Mouse (Mus musculus) forebrain, embryonic 15.5 days (tissue): Measurements from ENCODE around the gene Hoxc10. TPM values are rescaled to one million over a fixed set of nuclear protein-coding genes. Genes with fewer than 3 reads are reported as not detected.

Experiments used
- ATAC-seq: fragments of 200-750 bp; cut with Nextera tagmentation; replicated peaks from 2 replicates; pipeline ENCODE4 v1.8.0; 2017; ENCODE audit warnings: mild to moderate bottlenecking, moderate TSS enrichment, moderate library complexity
- H3K27ac ChIP-seq: fragments of 300-500 bp; sonication (generic); replicated peaks from 2 replicates; pipeline ENCODE4 v1.5.1; 2015; ENCODE audit warnings: mild to moderate bottlenecking, inconsistent platforms
- H3K27me3 ChIP-seq: fragments of 300-500 bp; sonication (generic); 2 replicates; pipeline ENCODE4 v1.6.1; 2015; ENCODE audit warnings: inconsistent platforms
- H3K36me3 ChIP-seq: fragments of 300-500 bp; sonication (generic); 2 replicates; pipeline ENCODE4 v1.6.1; 2015; ENCODE audit warnings: mild to moderate bottlenecking, inconsistent platforms
- H3K4me1 ChIP-seq: fragments of 300-500 bp; sonication (generic); 2 replicates; pipeline ENCODE4 v1.6.1; 2015; ENCODE audit warnings: inconsistent platforms
- H3K4me2 ChIP-seq: fragments of 300-500 bp; sonication (generic); replicated peaks from 2 replicates; pipeline ENCODE4 v1.6.1; 2015; ENCODE audit warnings: mild to moderate bottlenecking, inconsistent platforms
- H3K4me3 ChIP-seq: fragments of 300-500 bp; sonication (generic); 2 replicates; pipeline ENCODE4 v1.5.1; 2015; ENCODE audit warnings: mild to moderate bottlenecking, inconsistent platforms
- H3K9ac ChIP-seq: fragments of 300-500 bp; sonication (generic); replicated peaks from 2 replicates; pipeline ENCODE4 v1.6.1; 2015; ENCODE audit warnings: mild to moderate bottlenecking, inconsistent platforms
- H3K9me3 ChIP-seq: fragments of 300-500 bp; sonication (generic); 2 replicates; pipeline ENCODE4 v1.6.1; 2016; ENCODE audit warnings: inconsistent platforms
- WGBS: fragments of 180-500 bp; shearing (Covaris S2); methylation state at CpG from one replicate; pipeline ENCODE4 v1.1.7; 2015; ENCODE audit warnings: mixed read lengths; 5-methylcytosine and 5-hydroxymethylcytosine counted together
- polyA plus RNA-seq: library from polyadenylated mRNA; unstranded; fragments of >200 nt; fragmentation: Nextera tagmentation; extraction: Ambion mirVana; gene quantifications from 2 replicates; pipeline ENCODE4 v1.2.1, GENCODE M21; 2015

The Hoxc10 gene
- polyA plus RNA-seq, 1 experiment from 2014 or later = not detected

DNA sequence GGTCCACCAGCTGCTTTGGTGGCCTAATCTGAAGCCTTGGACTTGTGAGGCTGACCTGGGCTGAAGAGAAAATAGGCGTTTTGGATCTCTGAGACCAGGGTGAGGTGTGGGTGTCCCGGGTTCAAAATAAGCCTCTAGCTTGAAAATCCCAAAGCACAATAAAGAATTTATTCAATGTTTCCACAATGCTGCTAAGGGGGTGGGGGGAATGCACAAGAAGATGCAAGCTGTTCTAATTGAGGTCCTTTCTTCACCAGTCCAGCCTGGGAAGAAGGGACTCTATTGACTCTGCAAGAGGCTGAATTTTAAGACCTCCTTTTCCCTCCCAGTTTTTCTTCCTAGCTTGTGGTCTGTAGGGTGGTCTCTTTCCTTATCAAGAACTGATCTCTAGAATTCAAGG, 15.7 kb upstream of the Hoxc10 start:
- Histone ChIP-seq H3K9ac (no peak overlapping the region), H3K36me3 (no peaks in the 10 kb centered on the region), H3K27ac (no peak overlapping the region), H3K4me2 (no peak overlapping the region), H3K9me3 (no peaks in the 10 kb centered on the region), H3K4me1 (no peaks in the 10 kb centered on the region), H3K4me3 (no peak overlapping the region), H3K27me3 (peaks cover 96% of the 10 kb centered on the region)
- ATAC-seq = no peak
- 7% methylated on average over 2 of the region's 2 CpGs for WGBS

DNA sequence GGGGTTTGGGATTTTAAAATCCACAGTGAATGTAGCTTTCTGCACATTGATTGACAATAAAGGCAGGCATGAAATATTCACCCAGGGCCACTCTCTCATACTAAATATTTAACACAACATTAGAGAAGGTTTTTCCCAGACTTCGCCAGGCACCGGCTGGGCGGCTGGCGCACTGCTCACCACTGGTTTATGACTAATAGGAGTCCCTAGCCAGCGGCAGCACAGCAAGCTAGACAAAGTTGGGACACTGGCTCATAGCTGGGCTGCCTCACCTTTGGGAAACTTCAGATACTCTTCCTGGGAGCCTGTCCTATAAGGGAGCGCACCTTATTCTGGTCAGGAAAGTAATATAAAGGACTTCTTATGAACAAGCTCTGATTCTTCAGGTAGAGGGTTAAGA, 13.0 kb upstream of the Hoxc10 start:
- no peak overlapping the region for H3K4me3 ChIP-seq

DNA sequence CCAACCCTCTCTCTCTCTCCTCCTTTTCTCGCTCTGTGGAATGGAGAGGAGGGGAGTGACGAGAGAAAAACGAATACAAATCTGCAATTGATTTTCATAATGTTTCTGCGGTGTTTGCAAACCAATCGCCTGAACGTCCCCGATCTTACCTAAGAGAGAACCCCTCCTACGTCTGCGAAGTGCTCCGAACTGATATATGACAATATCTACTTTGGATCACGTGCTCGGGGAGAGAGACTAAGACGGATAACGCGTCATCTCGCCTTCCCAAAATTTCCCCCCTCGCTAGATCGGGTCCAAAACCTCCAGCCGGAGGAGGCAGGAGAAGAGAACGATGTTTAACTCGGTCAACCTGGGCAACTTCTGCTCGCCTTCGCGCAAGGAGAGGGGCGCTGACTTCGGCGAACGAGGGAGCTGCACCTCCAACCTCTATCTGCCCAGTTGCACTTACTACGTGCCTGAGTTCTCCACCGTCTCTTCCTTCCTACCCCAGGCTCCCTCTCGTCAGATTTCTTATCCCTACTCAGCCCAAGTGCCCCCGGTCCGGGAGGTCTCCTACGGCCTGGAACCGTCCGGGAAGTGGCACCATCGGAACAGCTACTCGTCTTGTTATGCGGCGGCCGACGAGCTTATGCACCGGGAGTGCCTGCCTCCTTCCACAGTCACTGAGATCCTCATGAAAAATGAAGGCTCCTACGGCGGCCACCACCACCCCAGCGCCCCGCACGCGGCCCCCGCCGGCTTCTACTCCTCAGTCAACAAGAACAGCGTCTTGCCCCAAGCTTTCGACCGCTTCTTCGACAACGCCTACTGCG, 12.2 kb upstream of the Hoxc10 start, which contains the start of gene Hoxc11:
Gene Hoxc11, plus strand, starts transcription at position 236 of the 815 bp plus-strand sequence.
- Histone ChIP-seq H3K27ac (no peak within 1 kb of the TSS), H3K36me3 (no peaks in the 10 kb centered on the region), H3K9me3 (no peaks in the 10 kb centered on the region), H3K4me2 (no peak within 1 kb of the TSS), H3K4me1 (no peaks in the 10 kb centered on the region), H3K4me3 (no peak within 1 kb of the TSS), H3K9ac (no peak within 1 kb of the TSS), H3K27me3 (peaks cover 93% of the 10 kb centered on the region)
- no peak for ATAC-seq
- under 1% methylated on average over 57 of the region's 57 CpGs for WGBS

More for the DNA sequence above, 13.0 kb upstream of the Hoxc10 start:
- no peaks in the 10 kb centered on the region for H3K36me3 ChIP-seq
- H3K27me3 ChIP-seq = peaks cover 95% of the 10 kb centered on the region
- WGBS = 7% methylated on average over 6 of the region's 6 CpGs
- no peak overlapping the region for H3K9ac ChIP-seq
- H3K9me3 ChIP-seq = no peaks in the 10 kb centered on the region
- no peak for ATAC-seq
- H3K4me2 ChIP-seq = no peak overlapping the region
- no peak overlapping the region for H3K27ac ChIP-seq
- H3K4me1 ChIP-seq = no peaks in the 10 kb centered on the region

DNA sequence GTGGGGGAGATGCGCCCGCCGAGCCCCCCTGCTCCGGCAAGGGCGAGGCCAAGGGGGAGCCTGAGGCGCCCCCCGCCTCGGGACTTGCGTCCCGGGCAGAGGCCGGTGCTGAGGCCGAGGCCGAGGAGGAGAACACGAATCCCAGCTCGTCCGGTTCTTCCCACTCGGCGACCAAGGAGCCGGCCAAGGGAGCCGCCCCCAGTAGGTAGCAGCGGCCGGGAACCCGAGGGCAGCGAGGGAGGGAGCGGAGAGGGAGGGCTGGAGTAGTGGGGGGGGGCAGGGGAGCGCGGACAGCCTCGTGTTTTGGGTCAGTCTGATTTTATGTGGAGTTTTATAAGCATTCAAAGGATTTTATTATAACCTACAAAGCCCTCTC, 11.6 kb upstream of the Hoxc10 start:
- Histone ChIP-seq H3K9ac (no peak overlapping the region), H3K27ac (no peak overlapping the region), H3K27me3 (peaks cover 93% of the 10 kb centered on the region), H3K9me3 (no peaks in the 10 kb centered on the region), H3K4me2 (no peak overlapping the region), H3K36me3 (no peaks in the 10 kb centered on the region), H3K4me1 (no peaks in the 10 kb centered on the region), H3K4me3 (no peak overlapping the region)
- under 1% methylated on average over 28 of the region's 28 CpGs for WGBS
- no peak for ATAC-seq

DNA sequence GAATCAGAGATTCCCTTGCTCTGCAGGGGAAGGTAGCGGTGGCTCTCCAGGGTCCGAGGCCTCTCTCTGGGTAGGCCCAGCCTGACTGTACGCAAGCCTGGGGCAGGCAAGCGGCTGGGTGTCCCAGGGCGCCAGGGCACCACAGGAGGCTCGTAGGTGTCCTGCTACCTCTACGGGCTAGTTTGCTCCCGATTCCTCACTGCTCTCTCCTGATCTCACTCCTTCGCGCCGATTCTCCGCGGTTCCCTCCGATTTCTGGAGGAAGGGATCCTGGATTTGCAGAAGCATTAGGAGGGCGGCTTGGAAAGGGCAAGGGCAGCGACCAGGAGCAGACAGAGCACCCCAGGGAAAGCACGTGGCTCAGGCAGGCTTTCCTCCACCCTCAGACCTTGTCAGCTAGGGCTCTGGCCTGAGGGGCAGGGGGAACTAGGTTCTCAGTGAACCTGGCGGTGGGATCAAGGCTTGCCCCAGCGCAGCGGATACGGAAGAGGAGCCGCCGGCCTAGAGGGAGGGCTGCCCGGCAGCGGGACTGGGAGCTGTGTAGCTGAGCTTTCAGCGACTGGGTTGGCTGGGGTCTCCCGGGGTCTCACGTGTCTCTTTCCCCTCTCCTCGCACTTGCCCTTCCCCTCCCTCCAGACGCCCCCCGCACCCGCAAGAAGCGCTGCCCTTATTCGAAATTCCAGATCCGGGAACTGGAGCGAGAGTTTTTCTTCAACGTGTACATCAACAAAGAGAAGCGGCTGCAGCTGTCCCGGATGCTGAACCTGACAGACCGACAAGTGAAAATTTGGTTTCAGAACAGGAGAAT, 10.6 kb upstream of the Hoxc10 start:
- H3K4me2 ChIP-seq = no peak overlapping the region
- no peak overlapping the region for H3K4me3 ChIP-seq

DNA sequence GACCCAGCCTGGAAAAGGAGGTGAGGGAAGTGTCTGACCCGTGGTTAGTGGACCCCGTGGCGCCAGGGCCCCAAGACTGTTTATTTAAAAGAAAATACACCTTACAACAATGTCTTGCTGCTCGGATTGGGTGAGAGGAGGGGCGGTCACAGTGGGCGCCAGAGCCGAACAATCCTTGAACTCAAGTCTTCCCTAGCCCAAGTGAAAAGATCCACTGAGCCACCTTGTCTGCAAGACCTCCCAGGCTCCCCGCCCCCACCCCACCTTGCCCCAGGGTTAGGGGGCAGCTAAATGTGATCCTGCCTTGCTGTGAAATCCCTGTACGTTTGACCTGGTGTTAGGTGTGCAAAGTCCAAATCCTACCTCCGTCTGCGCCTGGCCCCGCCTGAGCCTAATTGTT, 9.7 kb upstream of the Hoxc10 start:
- Histone ChIP-seq H3K4me1 (no peaks in the 10 kb centered on the region), H3K4me3 (no peak overlapping the region), H3K36me3 (no peaks in the 10 kb centered on the region), H3K27ac (no peak overlapping the region), H3K27me3 (peaks cover 94% of the 10 kb centered on the region), H3K9ac (no peak overlapping the region), H3K4me2 (no peak overlapping the region), H3K9me3 (no peaks in the 10 kb centered on the region)
- no peak for ATAC-seq
- WGBS = under 1% methylated on average over 12 of the region's 12 CpGs

More for the DNA sequence above, 10.6 kb upstream of the Hoxc10 start:
- no peaks in the 10 kb centered on the region for H3K4me1 ChIP-seq
- WGBS = under 1% methylated on average over 40 of the region's 40 CpGs
- no peak overlapping the region for H3K27ac ChIP-seq
- no peak overlapping the region for H3K9ac ChIP-seq
- H3K27me3 ChIP-seq = peaks cover 95% of the 10 kb centered on the region
- no peaks in the 10 kb centered on the region for H3K36me3 ChIP-seq
- ATAC-seq = no peak
- H3K9me3 ChIP-seq = no peaks in the 10 kb centered on the region

DNA sequence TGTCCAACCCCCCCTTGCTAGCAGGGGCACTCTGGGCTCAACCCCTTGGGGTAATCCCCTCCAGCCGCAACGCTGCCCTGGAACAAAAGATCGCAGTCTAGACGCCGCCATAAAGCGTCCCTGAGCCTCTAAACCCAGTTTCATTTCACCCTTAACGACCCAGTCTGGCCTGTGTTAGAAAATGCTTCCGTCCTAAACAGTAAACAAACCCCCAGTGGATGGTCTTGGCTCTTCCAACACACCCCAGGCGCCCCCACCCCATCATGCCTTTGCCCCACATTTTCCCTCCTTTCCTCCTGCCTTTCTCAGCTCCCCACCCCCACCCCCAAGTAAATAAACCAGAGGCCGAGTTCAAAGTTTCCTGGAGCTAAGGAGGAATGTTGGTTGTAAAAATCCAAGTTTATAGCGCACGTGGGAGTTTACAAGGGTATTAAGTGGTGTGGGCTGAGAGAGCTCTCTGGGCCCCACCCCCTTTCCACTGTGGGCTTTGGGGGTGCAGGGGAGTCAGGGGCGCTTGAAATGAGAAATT, 6.9 kb upstream of the Hoxc10 start:
- H3K9ac ChIP-seq = no peak overlapping the region
- H3K4me2 ChIP-seq = no peak overlapping the region
- no peaks in the 10 kb centered on the region for H3K36me3 ChIP-seq
- no peak for ATAC-seq
- no peak overlapping the region for H3K27ac ChIP-seq
- WGBS = under 1% methylated on average over 13 of the region's 13 CpGs
- peaks cover 94% of the 10 kb centered on the region for H3K27me3 ChIP-seq
- H3K4me3 ChIP-seq = no peak overlapping the region
- no peaks in the 10 kb centered on the region for H3K4me1 ChIP-seq
- no peaks in the 10 kb centered on the region for H3K9me3 ChIP-seq

DNA sequence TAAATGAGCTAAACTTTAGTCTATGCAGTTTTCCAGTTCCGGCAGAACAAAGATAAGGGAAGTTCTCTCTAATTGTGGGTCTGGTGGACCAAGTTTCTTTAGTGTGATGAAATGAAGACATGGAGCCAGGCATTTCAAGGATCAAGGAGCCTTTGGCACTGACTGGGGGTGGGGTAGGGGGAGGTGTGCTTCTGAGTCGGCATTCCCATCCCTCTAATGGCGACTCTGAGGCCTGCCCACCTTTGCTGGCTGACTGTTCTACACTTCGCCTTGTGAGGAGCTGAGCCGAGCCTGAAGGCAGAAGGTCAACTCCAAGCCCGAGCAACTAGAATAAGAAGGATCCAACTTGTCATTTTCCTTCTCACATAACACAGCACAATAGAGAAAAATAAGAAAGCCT, 4.9 kb upstream of the Hoxc10 start:
- no peak for ATAC-seq
- Histone ChIP-seq H3K4me2 (no peak overlapping the region), H3K9me3 (no peaks in the 10 kb centered on the region), H3K4me3 (no peak overlapping the region), H3K27me3 (peaks cover 95% of the 10 kb centered on the region), H3K36me3 (no peaks in the 10 kb centered on the region), H3K9ac (no peak overlapping the region), H3K27ac (no peak overlapping the region), H3K4me1 (peaks cover 5% of the 10 kb centered on the region)
- 6% methylated on average over 6 of the region's 6 CpGs for WGBS

DNA sequence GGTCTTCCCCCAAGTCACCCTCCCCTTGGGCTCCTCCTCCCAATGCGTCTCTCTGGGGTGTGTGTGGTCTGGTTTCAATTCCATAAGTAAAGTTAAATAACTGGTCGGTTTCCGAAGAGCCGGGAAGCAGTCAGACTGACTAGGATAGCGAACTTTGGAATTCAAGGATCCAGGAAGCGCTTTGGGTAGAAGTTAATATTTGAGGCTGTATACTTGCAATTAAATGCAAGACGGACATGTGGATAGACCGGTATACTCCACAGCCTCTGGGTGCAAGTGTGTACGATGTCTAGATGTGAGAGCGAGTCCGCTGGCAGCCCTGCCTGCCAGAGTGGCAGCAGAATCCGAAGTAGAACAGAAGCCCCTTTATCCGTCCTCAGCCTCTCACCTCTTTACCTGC, 4.1 kb upstream of the Hoxc10 start:
- H3K4me3 ChIP-seq = no peak overlapping the region
- no peak overlapping the region for H3K4me2 ChIP-seq
- H3K36me3 ChIP-seq = no peaks in the 10 kb centered on the region
- H3K9ac ChIP-seq = no peak overlapping the region
- peaks cover 7% of the 10 kb centered on the region for H3K4me1 ChIP-seq
- H3K27ac ChIP-seq = no peak overlapping the region
- no peak for ATAC-seq
- 2% methylated on average over 13 of the region's 13 CpGs for WGBS
- H3K27me3 ChIP-seq = peaks cover 95% of the 10 kb centered on the region
- no peaks in the 10 kb centered on the region for H3K9me3 ChIP-seq

DNA sequence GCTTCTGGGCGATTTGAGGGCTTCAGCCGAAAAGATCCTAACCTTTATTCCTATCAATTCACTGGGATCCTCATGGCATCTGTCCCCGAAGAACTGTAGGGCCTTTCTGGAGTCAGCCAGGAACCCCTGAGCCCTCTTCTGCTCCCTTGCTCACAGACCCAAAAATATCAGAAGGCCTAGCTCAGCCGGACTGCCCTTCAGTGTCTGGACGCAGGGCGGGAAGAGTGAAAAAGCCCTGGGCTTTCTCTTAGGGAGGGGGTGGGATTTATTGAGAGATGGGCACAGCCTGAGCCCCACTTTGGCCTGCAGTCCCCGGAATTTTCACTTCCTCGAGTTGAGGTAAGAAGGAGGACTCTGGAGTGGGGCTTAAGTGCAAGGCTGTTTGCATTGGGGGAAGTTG, 3.3 kb upstream of the Hoxc10 start:
- Histone ChIP-seq H3K9me3 (no peaks in the 10 kb centered on the region), H3K4me3 (no peak overlapping the region), H3K4me2 (no peak overlapping the region), H3K9ac (no peak overlapping the region), H3K4me1 (peaks cover 7% of the 10 kb centered on the region), H3K36me3 (no peaks in the 10 kb centered on the region), H3K27me3 (peaks cover 94% of the 10 kb centered on the region), H3K27ac (no peak overlapping the region)
- WGBS = 3% methylated on average over 8 of the region's 8 CpGs
- ATAC-seq = no peak

DNA sequence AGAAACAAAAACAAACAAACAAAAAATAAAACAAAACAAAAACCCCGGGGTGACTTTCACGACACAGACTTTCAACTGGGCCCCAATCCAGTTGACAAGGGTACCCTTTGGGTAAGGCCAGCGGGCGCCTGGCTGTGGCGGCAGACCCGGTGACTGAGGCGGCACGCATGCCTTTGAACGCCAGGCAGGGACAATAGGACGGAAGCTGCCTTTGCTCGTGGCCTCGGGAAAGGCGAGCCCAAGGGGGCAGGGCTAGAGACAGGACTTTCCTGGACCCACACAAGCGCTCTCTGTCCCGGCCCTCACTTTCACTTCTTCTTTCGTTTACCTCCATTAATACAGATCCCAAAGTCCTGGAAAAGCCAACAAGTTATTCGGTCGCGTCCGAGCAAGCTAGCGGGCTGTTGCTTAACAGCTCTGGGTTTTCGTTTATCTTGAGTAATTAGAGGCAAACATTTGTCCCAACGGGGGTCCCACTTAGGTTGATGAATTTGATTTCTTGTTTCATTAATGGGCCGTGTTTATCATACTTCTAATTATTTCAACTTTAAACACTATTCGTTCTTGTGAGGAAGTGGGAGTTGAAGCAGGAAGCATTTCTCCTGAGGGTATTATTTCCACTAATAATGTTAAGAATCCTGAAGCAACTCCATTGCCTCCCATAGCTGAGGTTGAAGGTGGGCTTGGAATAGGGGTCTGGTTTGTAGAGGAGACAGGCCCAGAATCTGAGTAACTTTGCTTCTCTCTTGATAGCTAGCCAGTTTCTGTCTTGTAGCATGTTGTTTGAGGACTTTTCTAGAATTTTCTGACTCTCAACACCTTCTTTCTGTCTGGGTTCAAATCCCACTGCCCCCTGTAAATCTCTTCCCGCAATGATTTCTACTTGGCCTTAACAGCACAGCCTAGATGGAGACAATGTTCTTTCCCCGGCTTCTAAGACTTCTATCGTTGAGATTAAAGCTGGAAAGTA, 2.6 kb upstream of the Hoxc10 start:
- no peak overlapping the region for H3K9ac ChIP-seq
- peaks cover 7% of the 10 kb centered on the region for H3K4me1 ChIP-seq
- ATAC-seq = no peak
- peaks cover 93% of the 10 kb centered on the region for H3K27me3 ChIP-seq
- H3K9me3 ChIP-seq = no peaks in the 10 kb centered on the region
- H3K27ac ChIP-seq = no peak overlapping the region
- H3K36me3 ChIP-seq = no peaks in the 10 kb centered on the region
- H3K4me3 ChIP-seq = no peak overlapping the region
- WGBS = 2% methylated on average over 28 of the region's 28 CpGs
- H3K4me2 ChIP-seq = no peak overlapping the region
